Mouse (Mus musculus): ENCODE results near the gene Gtpbp3.

Gtpbp3 gene

DNA sequence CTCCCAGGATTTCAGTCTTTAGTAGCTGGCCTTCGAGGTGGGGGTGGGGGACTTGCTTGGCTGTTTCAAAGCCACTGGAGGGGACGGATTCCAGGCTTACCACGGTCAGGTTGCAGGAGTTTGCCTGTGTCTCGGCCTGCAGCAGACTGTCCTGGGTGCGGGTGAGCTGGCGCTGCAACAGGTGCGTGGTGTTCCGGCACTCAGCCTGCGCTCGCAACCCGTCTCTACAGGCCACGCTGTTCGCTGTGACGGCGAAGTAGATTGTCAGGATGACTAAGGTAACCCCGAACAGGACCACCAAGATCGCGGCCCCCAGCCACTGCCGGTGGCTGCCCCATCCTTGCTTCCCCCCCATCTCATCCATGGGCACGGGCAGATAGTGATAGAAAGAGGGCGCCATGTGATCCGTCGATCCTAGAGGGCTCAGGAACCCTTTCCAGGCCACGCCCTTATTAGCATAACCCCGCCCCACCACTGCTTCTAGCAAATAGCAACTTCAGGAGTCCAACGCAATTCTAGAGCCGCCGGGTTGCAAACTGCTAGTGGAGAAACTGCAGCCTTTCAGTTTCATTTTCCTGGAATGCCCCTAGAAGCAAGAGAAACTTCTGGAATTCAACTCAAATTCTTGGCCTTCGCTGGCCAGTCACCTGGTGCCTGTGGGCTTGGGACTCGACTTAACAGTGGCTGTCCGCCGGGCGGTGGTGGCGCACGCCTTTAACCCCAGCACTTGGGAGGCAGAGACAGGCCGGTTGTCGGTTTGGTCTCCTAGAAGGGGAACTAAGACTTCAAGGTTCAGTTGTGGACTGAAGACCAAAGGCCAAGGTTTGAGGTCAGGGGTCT lies 49.3 kb downstream of the Gtpbp3 start, which contains the start of gene Bst2:
TSS of gene Bst2 (minus strand) at position 429 of the 840 bp plus-strand sequence.
- peak; percentile 100 for DNase-seq

GRCm38 (mm10) chr8:71542632-71543343 lies 54.9 kb downstream of the Gtpbp3 start, which contains the start of gene Mvb12a:
TSS of gene Mvb12a (plus strand) at chr8:71542922.
- peak; percentile 100 for DNase-seq

- DNase-seq: peak; percentile 91
These were observed 55.9 kb downstream of the Gtpbp3 start for GRCm38 (mm10) chr8:71543755-71544154.

DNA sequence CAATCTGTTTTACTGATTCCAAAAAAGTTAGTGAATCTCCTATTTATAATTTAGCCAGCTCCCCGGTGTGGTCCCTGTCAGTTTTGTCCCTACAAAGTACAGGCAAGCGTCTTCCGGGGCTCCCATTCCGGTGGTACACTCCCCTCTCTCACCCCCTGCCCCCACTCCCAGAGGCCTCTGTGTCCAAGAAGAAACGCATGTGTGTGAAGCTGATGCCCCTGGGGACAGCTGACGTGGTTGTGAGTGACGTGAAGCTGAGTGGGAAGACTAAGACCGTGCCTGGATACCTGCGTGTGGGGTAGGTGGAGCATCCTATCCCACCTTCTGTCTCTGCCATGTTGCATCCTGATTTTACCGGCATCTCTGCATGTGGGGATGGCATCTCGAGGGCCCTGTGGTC lies 57.1 kb downstream of the Gtpbp3 start:
- DNase-seq: peak; percentile 90

GRCm38 (mm10) chr8:71547590-71547989 lies 59.7 kb downstream of the Gtpbp3 start:
- no peak for DNase-seq
